Mouse (Mus musculus): ENCODE measurements around the gene Actn4. TPM values are rescaled to one million over a fixed set of nuclear protein-coding genes. Genes with fewer than 3 reads are reported as not detected.
A peak's percentile ranks its signal among the peaks of the same experiment; 100 is the strongest.
"Not testable (repeated sequence)": the region's sequence is repeated elsewhere in the genome, so short reads cannot be mapped to it uniquely, and the experiment has no call there.

The Actn4 gene
- polyA plus RNA-seq, 1 experiment from 2014 or later = 402 TPM

GRCm38 (mm10) chr7:28972542-28972985, 10.4 kb upstream of the Actn4 start:
- Histone ChIP-seq H3K4me1 (ENCODE audit: control insufficient read depth, insufficient read depth, low read length) (peaks cover 15% of the 10 kb centered on the region; the same call in 1 of the 2 replicates), H3K4me3 (ENCODE audit: low read length) (no peak overlapping the region), H3K36me3 (ENCODE audit: control insufficient read depth, insufficient read depth, low read length) (peaks cover 23% of the 10 kb centered on the region), H3K27ac (ENCODE audit: low read length) (peak overlapping the region; percentile 57; the same call in 1 of the 2 replicates), H3K27me3 (replicated peaks; ENCODE audit: control insufficient read depth, insufficient read depth, low read length) (no peaks in the 10 kb centered on the region), H3K9ac (ENCODE audit: low read depth, low read length) (no peak overlapping the region), H3K9me3 (ENCODE audit: control insufficient read depth, low read length) (no peaks in the 10 kb centered on the region), H3K4me2 (ENCODE audit: low read depth, low read length) (no peak overlapping the region)
- 72% methylated on average over 8 of the region's 8 CpGs for WGBS
- ATAC-seq = no peak

- Histone ChIP-seq H3K9ac (ENCODE audit: low read depth, low read length) (peak overlapping the region; percentile 46; the same call in 1 of the 2 replicates), H3K9me3 (ENCODE audit: control insufficient read depth, low read length) (no peaks in the 10 kb centered on the region), H3K4me2 (ENCODE audit: low read depth, low read length) (no peak overlapping the region), H3K27ac (ENCODE audit: low read length) (peak overlapping the region; percentile 83), H3K4me3 (ENCODE audit: low read length) (no peak overlapping the region), H3K4me1 (ENCODE audit: control insufficient read depth, insufficient read depth, low read length) (peaks cover 15% of the 10 kb centered on the region; the same call in 1 of the 2 replicates), H3K27me3 (replicated peaks; ENCODE audit: control insufficient read depth, insufficient read depth, low read length) (no peaks in the 10 kb centered on the region), H3K36me3 (ENCODE audit: control insufficient read depth, insufficient read depth, low read length) (peaks cover 15% of the 10 kb centered on the region)
- 51% methylated on average over 6 of the region's 6 CpGs for WGBS
- no peak for ATAC-seq
These were observed 9.7 kb upstream of the Actn4 start for GRCm38 (mm10) chr7:28971770-28972269.

GRCm38 (mm10) chr7:28971029-28971428, 8.9 kb upstream of the Actn4 start:
- H3K9ac ChIP-seq (ENCODE audit: low read depth, low read length) = peak overlapping the region; percentile 46
- H3K4me2 ChIP-seq (ENCODE audit: low read depth, low read length) = peak overlapping the region; percentile 17
- H3K27me3 ChIP-seq (replicated peaks; ENCODE audit: control insufficient read depth, insufficient read depth, low read length) = no peaks in the 10 kb centered on the region
- 63% methylated on average over 7 of the region's 7 CpGs for WGBS
- H3K4me1 ChIP-seq (ENCODE audit: control insufficient read depth, insufficient read depth, low read length) = peaks cover 15% of the 10 kb centered on the region; the same call in 1 of the 2 replicates
- H3K9me3 ChIP-seq (ENCODE audit: control insufficient read depth, low read length) = no peaks in the 10 kb centered on the region
- peak; percentile 66 for ATAC-seq
- H3K36me3 ChIP-seq (ENCODE audit: control insufficient read depth, insufficient read depth, low read length) = peaks cover 15% of the 10 kb centered on the region
- H3K4me3 ChIP-seq (ENCODE audit: low read length) = no peak overlapping the region
- H3K27ac ChIP-seq (ENCODE audit: low read length) = peak overlapping the region; percentile 83

DNA sequence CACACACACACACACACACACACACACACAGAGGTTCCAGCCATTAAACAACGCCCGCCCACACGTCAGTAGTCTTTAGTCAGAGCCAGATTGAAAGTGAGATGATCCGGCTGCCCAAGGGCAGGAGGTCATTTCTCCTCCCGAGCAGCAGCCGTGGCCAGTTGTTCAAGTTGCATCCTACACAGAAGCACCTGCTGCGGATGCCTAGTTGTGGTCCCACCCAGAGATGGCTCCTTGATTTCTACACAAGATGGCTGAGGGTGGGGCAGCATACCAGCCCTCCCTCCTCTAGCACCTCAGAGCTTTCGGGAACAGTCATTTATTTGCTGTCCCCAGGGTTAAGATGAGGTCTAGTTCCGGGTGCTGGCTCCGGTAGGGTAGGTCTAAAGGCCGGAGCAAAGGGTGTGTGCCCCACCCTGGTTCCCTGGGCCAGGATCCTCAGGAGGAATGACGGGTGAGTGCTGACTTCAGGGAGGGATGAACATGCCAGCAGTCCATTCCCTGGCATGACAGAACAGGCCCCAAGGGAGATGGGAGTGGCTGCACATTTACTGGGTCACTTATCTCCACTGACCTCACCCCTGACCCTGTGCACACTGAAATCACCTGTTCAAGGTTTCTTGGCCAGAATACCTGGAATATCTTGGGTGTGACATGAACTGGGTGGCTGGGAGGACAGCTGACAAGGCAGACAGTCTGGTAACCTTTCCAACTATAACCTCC, 7.7 kb upstream of the Actn4 start:
- Histone ChIP-seq H3K27me3 (replicated peaks; ENCODE audit: control insufficient read depth, insufficient read depth, low read length) (no peaks in the 10 kb centered on the region), H3K4me2 (ENCODE audit: low read depth, low read length) (no peak overlapping the region), H3K4me1 (ENCODE audit: control insufficient read depth, insufficient read depth, low read length) (peaks cover 15% of the 10 kb centered on the region; the same call in 1 of the 2 replicates), H3K36me3 (ENCODE audit: control insufficient read depth, insufficient read depth, low read length) (peaks cover 15% of the 10 kb centered on the region), H3K9ac (ENCODE audit: low read depth, low read length) (peak overlapping the region; percentile 39; the same call in 1 of the 2 replicates), H3K4me3 (ENCODE audit: low read length) (peak overlapping the region; percentile 11), H3K9me3 (ENCODE audit: control insufficient read depth, low read length) (no peaks in the 10 kb centered on the region), H3K27ac (ENCODE audit: low read length) (peak overlapping the region; percentile 83)
- ATAC-seq = peak; percentile 87
- 49% methylated on average over 12 of the region's 12 CpGs for WGBS

- H3K4me1 ChIP-seq (ENCODE audit: control insufficient read depth, insufficient read depth, low read length) = peaks cover 15% of the 10 kb centered on the region; the same call in 1 of the 2 replicates
- H3K9me3 ChIP-seq (ENCODE audit: control insufficient read depth, low read length) = no peaks in the 10 kb centered on the region
- H3K4me2 ChIP-seq (ENCODE audit: low read depth, low read length) = no peak overlapping the region
- WGBS = 86% methylated on average over 1 of the region's 1 CpGs
- ATAC-seq = no peak
- H3K27ac ChIP-seq (ENCODE audit: low read length) = peak overlapping the region; percentile 83
- H3K4me3 ChIP-seq (ENCODE audit: low read length) = no peak overlapping the region; the same call in 1 of the 2 replicates
- H3K27me3 ChIP-seq (replicated peaks; ENCODE audit: control insufficient read depth, insufficient read depth, low read length) = no peaks in the 10 kb centered on the region
- peak overlapping the region; percentile 39; the same call in 1 of the 2 replicates for H3K9ac ChIP-seq (ENCODE audit: low read depth, low read length)
- H3K36me3 ChIP-seq (ENCODE audit: control insufficient read depth, insufficient read depth, low read length) = peaks cover 11% of the 10 kb centered on the region
These were observed 7.1 kb upstream of the Actn4 start for GRCm38 (mm10) chr7:28969271-28969670.

- H3K4me2 ChIP-seq (ENCODE audit: low read depth, low read length) = not testable (repeated sequence)
- 93% methylated on average over 8 of the region's 8 CpGs for WGBS
These were observed 6.0 kb upstream of the Actn4 start for GRCm38 (mm10) chr7:28968120-28968519.

GRCm38 (mm10) chr7:28966751-28967505, 4.8 kb upstream of the Actn4 start:
- no peak for ATAC-seq
- Histone ChIP-seq H3K9ac (ENCODE audit: low read depth, low read length) (peak overlapping the region; percentile 24; the same call in 1 of the 2 replicates), H3K4me1 (ENCODE audit: control insufficient read depth, insufficient read depth, low read length) (peaks cover 13% of the 10 kb centered on the region; the same call in 1 of the 2 replicates), H3K27me3 (replicated peaks; ENCODE audit: control insufficient read depth, insufficient read depth, low read length) (no peaks in the 10 kb centered on the region), H3K4me3 (ENCODE audit: low read length) (no peak overlapping the region), H3K36me3 (ENCODE audit: control insufficient read depth, insufficient read depth, low read length) (no peaks in the 10 kb centered on the region), H3K9me3 (ENCODE audit: control insufficient read depth, low read length) (no peaks in the 10 kb centered on the region), H3K27ac (ENCODE audit: low read length) (no peak overlapping the region; the same call in 1 of the 2 replicates), H3K4me2 (ENCODE audit: low read depth, low read length) (no peak overlapping the region)
- 58% methylated on average over 4 of the region's 4 CpGs for WGBS

More at GRCm38 (mm10) chr7:28968120-28968519, 6.0 kb upstream of the Actn4 start:
- H3K9me3 ChIP-seq (ENCODE audit: control insufficient read depth, low read length); H3K27ac ChIP-seq (ENCODE audit: low read length); H3K36me3 ChIP-seq (ENCODE audit: control insufficient read depth, insufficient read depth, low read length); ATAC-seq; H3K27me3 ChIP-seq (replicated peaks; ENCODE audit: control insufficient read depth, insufficient read depth, low read length); H3K4me3 ChIP-seq (ENCODE audit: low read length); H3K9ac ChIP-seq (ENCODE audit: low read depth, low read length): not testable (repeated sequence)
- H3K4me1 ChIP-seq (ENCODE audit: control insufficient read depth, insufficient read depth, low read length) = peaks cover 19% of the 10 kb centered on the region; the same call in 1 of the 2 replicates

- Histone ChIP-seq H3K4me1 (ENCODE audit: control insufficient read depth, insufficient read depth, low read length) (peaks cover 7% of the 10 kb centered on the region; the same call in 1 of the 2 replicates), H3K4me3 (ENCODE audit: low read length) (no peak overlapping the region), H3K9ac (ENCODE audit: low read depth, low read length) (peak overlapping the region; percentile 24; the same call in 1 of the 2 replicates), H3K36me3 (ENCODE audit: control insufficient read depth, insufficient read depth, low read length) (no peaks in the 10 kb centered on the region), H3K4me2 (ENCODE audit: low read depth, low read length) (no peak overlapping the region), H3K27ac (ENCODE audit: low read length) (no peak overlapping the region), H3K9me3 (ENCODE audit: control insufficient read depth, low read length) (no peaks in the 10 kb centered on the region), H3K27me3 (replicated peaks; ENCODE audit: control insufficient read depth, insufficient read depth, low read length) (no peaks in the 10 kb centered on the region)
- 71% methylated on average over 4 of the region's 5 CpGs for WGBS
- ATAC-seq = no peak
These were observed 4.0 kb upstream of the Actn4 start for GRCm38 (mm10) chr7:28966181-28966580.

DNA sequence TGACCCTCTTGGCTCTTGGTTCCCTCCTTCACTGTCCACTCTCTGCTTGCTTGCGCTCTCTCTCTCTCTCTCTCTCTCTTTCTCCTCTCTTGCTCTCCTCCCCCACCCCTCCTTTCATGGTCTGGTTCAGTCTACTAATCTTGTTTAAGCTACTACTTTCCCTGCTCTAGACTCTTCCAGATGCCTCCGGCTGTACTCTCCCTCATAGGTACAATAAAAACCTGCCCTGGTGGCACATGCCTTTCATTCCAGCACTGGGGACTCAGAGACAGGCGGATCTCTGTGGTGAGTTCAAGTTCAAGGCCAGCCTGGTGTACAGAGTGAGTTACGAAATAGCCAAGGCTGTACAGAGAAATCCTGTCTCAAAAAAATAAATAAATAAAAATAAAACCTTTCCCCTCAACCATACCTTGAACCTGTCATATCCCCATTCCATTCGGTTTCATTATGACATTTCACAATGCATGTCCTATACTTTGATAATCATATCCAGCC, 3.3 kb upstream of the Actn4 start:
- H3K36me3 ChIP-seq (ENCODE audit: control insufficient read depth, insufficient read depth, low read length) = no peaks in the 10 kb centered on the region
- no peak overlapping the region for H3K27ac ChIP-seq (ENCODE audit: low read length)
- no peak overlapping the region for H3K9ac ChIP-seq (ENCODE audit: low read depth, low read length)
- 68% methylated on average over 5 of the region's 5 CpGs for whole genome bisulfite sequencing
- no peaks in the 10 kb centered on the region for H3K27me3 ChIP-seq (replicated peaks; ENCODE audit: control insufficient read depth, insufficient read depth, low read length)
- no peak for ATAC-seq
- H3K4me1 ChIP-seq (ENCODE audit: control insufficient read depth, insufficient read depth, low read length) = 0 out of 2 replicates have a peak, but pooled peaks cover 6% of the 10 kb centered on the region
- no peak overlapping the region for H3K4me3 ChIP-seq (ENCODE audit: low read length)
- no peaks in the 10 kb centered on the region for H3K9me3 ChIP-seq (ENCODE audit: control insufficient read depth, low read length)
- H3K4me2 ChIP-seq (ENCODE audit: low read depth, low read length) = no peak overlapping the region
